Mouse (Mus musculus): ENCODE measurements around the gene Arhgap42.

GRCm38 (mm10) chr9:9093096-9093495 lies 145.8 kb downstream of the Arhgap42 start:
- no peak for TF ChIP-seq ZNF384 (IDR thresholded peaks at IDR 0.05; ENCODE audit: low read depth, low read length)
- TF ChIP-seq HCFC1 (IDR thresholded peaks at IDR 0.05; ENCODE audit: borderline replicate concordance, insufficient read depth, low read length) = no peak
- no peak for TF ChIP-seq CHD2 (IDR thresholded peaks at IDR 0.05; ENCODE audit: low read depth, low read length)
- TF ChIP-seq ZC3H11A (IDR thresholded peaks at IDR 0.05; ENCODE audit: borderline replicate concordance, low read depth, low read length) = no peak
